Mouse (Mus musculus) gastrocnemius, adult 2 months (tissue): ENCODE data around the gene Mrps12. TPM values are rescaled to one million over a fixed set of nuclear protein-coding genes. Genes with fewer than 3 reads are reported as not detected.
"Not testable (repeated sequence)": the region's sequence is repeated elsewhere in the genome, so short reads cannot be mapped to it uniquely, and the experiment has no call there.

Experiments used
- DNase-seq: peaks from one replicate; pipeline ENCODE4 v3.0.0; 2022
- H3K27ac ChIP-seq: fragments of 200-600 bp; 2 replicates; pipeline ENCODE4 v1.8.1; 2022; ENCODE audit warnings: mild to moderate bottlenecking
- H3K4me3 ChIP-seq: fragments of 200-600 bp; 2 replicates; pipeline ENCODE4 v1.8.1; 2022; ENCODE audit warnings: mild to moderate bottlenecking, moderate library complexity
- CTCF ChIP-seq: fragments of 200-600 bp; IDR thresholded peaks from 2 replicates; pipeline ENCODE4 v1.8.1; 2022; ENCODE audit warnings: antibody characterized with exemption, mild to moderate bottlenecking, moderate library complexity
- intact Hi-C: fragments of 180-260 bp; cut with DNase I; formaldehyde crosslinking; loops from one replicate; pipeline ENCODE4 v1.15.1; 2025
- total RNA-seq, 2 experiments: library from RNA; stranded (reverse); gene quantifications; 2 replicates each; pipeline ENCODE4 v1.2.3; 2021

Mrps12 gene
- total RNA-seq, 2 experiments from 2014 or later: 36.0 to 41.0 TPM

GRCm38 (mm10) chr7:28719159-28719558, 22.5 kb downstream of the Mrps12 start:
- no peak overlapping the region for H3K4me3 ChIP-seq
- no peak for DNase-seq
- intact Hi-C loops: no loop called here
- no peak for TF ChIP-seq CTCF
- no peak overlapping the region for H3K27ac ChIP-seq

- H3K27ac ChIP-seq: peak overlapping the region; percentile 91; the same call in 1 of the 2 replicates
- TF ChIP-seq CTCF: no peak
- peak overlapping the region; percentile 87 for H3K4me3 ChIP-seq
- intact Hi-C loops: no loop called here
- DNase-seq: no peak
Observed at GRCm38 (mm10) chr7:28717726-28718125, 23.9 kb downstream of the Mrps12 start.

- H3K27ac ChIP-seq: peak within 1 kb of the TSS; percentile 91
- intact Hi-C loops: no loop called here
Observed at GRCm38 (mm10) chr7:28716590-28717281, 24.9 kb downstream of the Mrps12 start, which contains the start of gene Fbxo17. Gene Fbxo17 (plus strand): TSS chr7:28716804.

GRCm38 (mm10) chr7:28715598-28715997, 26.0 kb downstream of the Mrps12 start:
- intact Hi-C loops: no loop called here
- no peak for TF ChIP-seq CTCF
- Histone ChIP-seq H3K4me3 (no peak overlapping the region), H3K27ac (0 out of 2 replicates have a peak overlapping the region, but pooled peaks have one; percentile 91)
- no peak for DNase-seq

More at GRCm38 (mm10) chr7:28716590-28717281, 24.9 kb downstream of the Mrps12 start, which contains the start of gene Fbxo17:
- peak; percentile 87 for DNase-seq
- TF ChIP-seq CTCF: peak; percentile 56
- H3K4me3 ChIP-seq: peak within 1 kb of the TSS; percentile 87

GRCm38 (mm10) chr7:28714667-28715066, 27.0 kb downstream of the Mrps12 start:
- intact Hi-C loops: no loop called here
- TF ChIP-seq CTCF: no peak

GRCm38 (mm10) chr7:28710962-28711361, 30.7 kb downstream of the Mrps12 start:
- Histone ChIP-seq H3K27ac (no peak overlapping the region), H3K4me3 (no peak overlapping the region)
- intact Hi-C loops: no loop called here
- DNase-seq: no peak
- peak; percentile 25 for TF ChIP-seq CTCF

More at GRCm38 (mm10) chr7:28714667-28715066, 27.0 kb downstream of the Mrps12 start:
- H3K4me3 ChIP-seq: no peak overlapping the region
- no peak overlapping the region for H3K27ac ChIP-seq
- DNase-seq: no peak

GRCm38 (mm10) chr7:28709454-28709853, 32.2 kb downstream of the Mrps12 start:
- Histone ChIP-seq H3K4me3 (no peak overlapping the region), H3K27ac (no peak overlapping the region)
- intact Hi-C loops: no loop called here
- TF ChIP-seq CTCF: no peak
- DNase-seq: no peak

GRCm38 (mm10) chr7:28702601-28703143, 38.9 kb downstream of the Mrps12 start:
- Histone ChIP-seq H3K27ac (no peak overlapping the region), H3K4me3 (no peak overlapping the region)
- DNase-seq: no peak
- intact Hi-C loops: no loop called here
- no peak for TF ChIP-seq CTCF

GRCm38 (mm10) chr7:28701306-28701705, 40.3 kb downstream of the Mrps12 start:
- intact Hi-C loops, H3K27ac ChIP-seq, H3K4me3 ChIP-seq, DNase-seq: not testable (repeated sequence)

- DNase-seq: no peak
- no peak overlapping the region for H3K27ac ChIP-seq
- TF ChIP-seq CTCF: no peak
- intact Hi-C loops: no loop called here
- H3K4me3 ChIP-seq: no peak overlapping the region
Observed at GRCm38 (mm10) chr7:28700269-28700668, 41.4 kb downstream of the Mrps12 start.

- Histone ChIP-seq H3K27ac (no peak overlapping the region), H3K4me3 (no peak overlapping the region)
- no peak for TF ChIP-seq CTCF
- intact Hi-C loops: no loop called here
- no peak for DNase-seq
Observed at GRCm38 (mm10) chr7:28697277-28697676, 44.3 kb downstream of the Mrps12 start.

- Histone ChIP-seq H3K4me3 (no peak overlapping the region), H3K27ac (no peak overlapping the region)
- intact Hi-C loops: no loop called here
- no peak for DNase-seq
- TF ChIP-seq CTCF: no peak
Observed at GRCm38 (mm10) chr7:28694966-28695511, 46.6 kb downstream of the Mrps12 start.

GRCm38 (mm10) chr7:28694423-28694822, 47.2 kb downstream of the Mrps12 start:
- intact Hi-C loops: no loop called here
- no peak for DNase-seq
- Histone ChIP-seq H3K4me3 (no peak overlapping the region), H3K27ac (no peak overlapping the region)
- TF ChIP-seq CTCF: no peak
